Mouse (Mus musculus): ENCODE measurements around the gene Gm49369. TPM values are rescaled to one million over a fixed set of nuclear protein-coding genes. Genes with fewer than 3 reads are reported as not detected.
"Not testable (repeated sequence)": the region's sequence is repeated elsewhere in the genome, so short reads cannot be mapped to it uniquely, and the experiment has no call there.

The Gm49369 gene
- total and polyA plus RNA-seq, 2 experiments: 0.38 to 126 TPM

GRCm38 (mm10) chr7:142409603-142410002, 27.1 kb upstream of the Gm49369 start:
- TF ChIP-seq POLR2A (IDR thresholded peaks at IDR 0.05; ENCODE audit: extremely low read depth, insufficient read depth, low read length) (no peak), CTCF (IDR thresholded peaks at IDR 0.05; ENCODE audit: low read depth, low read length) (no peak)
- Histone ChIP-seq H3K79me2 (ENCODE audit: control insufficient read depth, insufficient read depth, low read length) (no peaks in the 10 kb centered on the region), H3K4me1 (ENCODE audit: control insufficient read depth, insufficient read depth, low read length) (no peaks in the 10 kb centered on the region), H3K4me3 (ENCODE audit: insufficient read depth, low read depth, low read length) (no peak overlapping the region), H3K36me3 (ENCODE audit: control insufficient read depth, insufficient read depth, low read length) (no peaks in the 10 kb centered on the region), H3K27me3 (ENCODE audit: control insufficient read depth, insufficient read depth, low read length) (no peaks in the 10 kb centered on the region), H3K9ac (ENCODE audit: low read depth, low read length) (no peak overlapping the region), H3K27ac (replicated peaks; ENCODE audit: insufficient read depth, low read depth, low read length) (no peak overlapping the region)
- DNase-seq (ENCODE audit: extremely low read depth, low read depth, low spot score): no peak
- 88% methylated on average over 3 of the region's 3 CpGs for whole genome bisulfite sequencing

- DNase-seq (ENCODE audit: extremely low read depth, low read depth, low spot score): no peak
- Histone ChIP-seq H3K27me3 (ENCODE audit: control insufficient read depth, insufficient read depth, low read length) (no peaks in the 10 kb centered on the region), H3K4me1 (ENCODE audit: control insufficient read depth, insufficient read depth, low read length) (no peaks in the 10 kb centered on the region), H3K4me3 (ENCODE audit: insufficient read depth, low read depth, low read length) (no peak overlapping the region), H3K36me3 (ENCODE audit: control insufficient read depth, insufficient read depth, low read length) (no peaks in the 10 kb centered on the region), H3K9ac (ENCODE audit: low read depth, low read length) (no peak overlapping the region), H3K27ac (replicated peaks; ENCODE audit: insufficient read depth, low read depth, low read length) (no peak overlapping the region), H3K79me2 (ENCODE audit: control insufficient read depth, insufficient read depth, low read length) (no peaks in the 10 kb centered on the region)
- 95% methylated on average over 8 of the region's 8 CpGs for WGBS
- TF ChIP-seq CTCF (IDR thresholded peaks at IDR 0.05; ENCODE audit: low read depth, low read length) (no peak), POLR2A (IDR thresholded peaks at IDR 0.05; ENCODE audit: extremely low read depth, insufficient read depth, low read length) (no peak)
Observed at GRCm38 (mm10) chr7:142408686-142409085, 26.2 kb upstream of the Gm49369 start.

- Histone ChIP-seq H3K36me3 (ENCODE audit: control insufficient read depth, insufficient read depth, low read length) (no peaks in the 10 kb centered on the region), H3K27me3 (ENCODE audit: control insufficient read depth, insufficient read depth, low read length) (no peaks in the 10 kb centered on the region), H3K4me3 (ENCODE audit: insufficient read depth, low read depth, low read length) (no peak overlapping the region), H3K79me2 (ENCODE audit: control insufficient read depth, insufficient read depth, low read length) (no peaks in the 10 kb centered on the region), H3K27ac (replicated peaks; ENCODE audit: insufficient read depth, low read depth, low read length) (no peak overlapping the region), H3K9ac (ENCODE audit: low read depth, low read length) (no peak overlapping the region), H3K4me1 (ENCODE audit: control insufficient read depth, insufficient read depth, low read length) (no peaks in the 10 kb centered on the region)
- 69% methylated on average over 4 of the region's 4 CpGs for WGBS
- no peak for TF ChIP-seq POLR2A (IDR thresholded peaks at IDR 0.05; ENCODE audit: extremely low read depth, insufficient read depth, low read length)
- no peak for TF ChIP-seq CTCF (IDR thresholded peaks at IDR 0.05; ENCODE audit: low read depth, low read length)
- no peak for DNase-seq (ENCODE audit: extremely low read depth, low read depth, low spot score)
Observed at GRCm38 (mm10) chr7:142407935-142408334, 25.5 kb upstream of the Gm49369 start.

GRCm38 (mm10) chr7:142405134-142405533, 22.7 kb upstream of the Gm49369 start:
- H3K27me3 ChIP-seq (ENCODE audit: control insufficient read depth, insufficient read depth, low read length); H3K9ac ChIP-seq (ENCODE audit: low read depth, low read length); H3K36me3 ChIP-seq (ENCODE audit: control insufficient read depth, insufficient read depth, low read length); H3K27ac ChIP-seq (replicated peaks; ENCODE audit: insufficient read depth, low read depth, low read length); H3K4me1 ChIP-seq (ENCODE audit: control insufficient read depth, insufficient read depth, low read length); H3K79me2 ChIP-seq (ENCODE audit: control insufficient read depth, insufficient read depth, low read length); H3K4me3 ChIP-seq (ENCODE audit: insufficient read depth, low read depth, low read length); DNase-seq (ENCODE audit: extremely low read depth, low read depth, low spot score): not testable (repeated sequence)
- WGBS: 94% methylated on average over 5 of the region's 5 CpGs

- Histone ChIP-seq H3K4me3 (ENCODE audit: insufficient read depth, low read depth, low read length) (no peak overlapping the region), H3K4me1 (ENCODE audit: control insufficient read depth, insufficient read depth, low read length) (no peaks in the 10 kb centered on the region), H3K79me2 (ENCODE audit: control insufficient read depth, insufficient read depth, low read length) (no peaks in the 10 kb centered on the region), H3K36me3 (ENCODE audit: control insufficient read depth, insufficient read depth, low read length) (no peaks in the 10 kb centered on the region), H3K9ac (ENCODE audit: low read depth, low read length) (no peak overlapping the region), H3K27ac (replicated peaks; ENCODE audit: insufficient read depth, low read depth, low read length) (no peak overlapping the region), H3K27me3 (ENCODE audit: control insufficient read depth, insufficient read depth, low read length) (no peaks in the 10 kb centered on the region)
- 57% methylated on average over 4 of the region's 4 CpGs for whole genome bisulfite sequencing
- TF ChIP-seq CTCF (IDR thresholded peaks at IDR 0.05; ENCODE audit: low read depth, low read length) (no peak), POLR2A (IDR thresholded peaks at IDR 0.05; ENCODE audit: extremely low read depth, insufficient read depth, low read length) (no peak)
- peak; percentile 37 for DNase-seq (ENCODE audit: extremely low read depth, low read depth, low spot score)
Observed at GRCm38 (mm10) chr7:142403591-142403990, 21.1 kb upstream of the Gm49369 start.

GRCm38 (mm10) chr7:142400750-142401142, 18.3 kb upstream of the Gm49369 start:
- Histone ChIP-seq H3K27me3 (ENCODE audit: control insufficient read depth, insufficient read depth, low read length) (no peaks in the 10 kb centered on the region), H3K4me3 (ENCODE audit: insufficient read depth, low read depth, low read length) (no peak overlapping the region), H3K9ac (ENCODE audit: low read depth, low read length) (no peak overlapping the region), H3K27ac (replicated peaks; ENCODE audit: insufficient read depth, low read depth, low read length) (no peak overlapping the region), H3K36me3 (ENCODE audit: control insufficient read depth, insufficient read depth, low read length) (no peaks in the 10 kb centered on the region), H3K4me1 (ENCODE audit: control insufficient read depth, insufficient read depth, low read length) (no peaks in the 10 kb centered on the region), H3K79me2 (ENCODE audit: control insufficient read depth, insufficient read depth, low read length) (no peaks in the 10 kb centered on the region)
- TF ChIP-seq CTCF (IDR thresholded peaks at IDR 0.05; ENCODE audit: low read depth, low read length): no peak
- no peak for TF ChIP-seq POLR2A (IDR thresholded peaks at IDR 0.05; ENCODE audit: extremely low read depth, insufficient read depth, low read length)
- no peak for DNase-seq (ENCODE audit: extremely low read depth, low read depth, low spot score)
- WGBS: 61% methylated on average over 7 of the region's 7 CpGs
